Mouse (Mus musculus): ENCODE measurements around the gene Pitpnm3.

Gene Pitpnm3

GRCm38 (mm10) chr11:72050895-72051858 is 84.4 kb downstream of the Pitpnm3 start:
- DNase-seq (ENCODE audit: low spot score in 2 of 2), result no peak

GRCm38 (mm10) chr11:72050168-72050894 is 85.2 kb downstream of the Pitpnm3 start:
- DNase-seq (ENCODE audit: low spot score in 2 of 2), result no peak

GRCm38 (mm10) chr11:72049171-72049759 is 86.3 kb downstream of the Pitpnm3 start:
- no peak for DNase-seq (ENCODE audit: low spot score in 2 of 2)

- DNase-seq (ENCODE audit: low spot score in 2 of 2), result no peak
Measured at GRCm38 (mm10) chr11:72048730-72049129, 86.8 kb downstream of the Pitpnm3 start.

GRCm38 (mm10) chr11:72044231-72044630 is 91.3 kb downstream of the Pitpnm3 start:
- no peak for DNase-seq (ENCODE audit: low spot score in 2 of 2)

- DNase-seq (ENCODE audit: low spot score in 2 of 2), result no peak
Measured at GRCm38 (mm10) chr11:72042631-72043030, 92.9 kb downstream of the Pitpnm3 start.

- DNase-seq (ENCODE audit: low spot score in 2 of 2), result peak; percentile 58 to 63
Measured at GRCm38 (mm10) chr11:72041768-72042607, 93.6 kb downstream of the Pitpnm3 start, which contains the start of gene Pimreg. TSS of gene Pimreg (plus strand) at chr11:72042032.

- no peak for DNase-seq (ENCODE audit: low spot score in 2 of 2)
Measured at GRCm38 (mm10) chr11:72041290-72041767, 94.2 kb downstream of the Pitpnm3 start.

- no peak for DNase-seq (ENCODE audit: low spot score in 2 of 2)
Measured at GRCm38 (mm10) chr11:72039599-72040386, 95.8 kb downstream of the Pitpnm3 start.

- DNase-seq (ENCODE audit: low spot score in 2 of 2), result peak; percentile 32 to 52
Measured at GRCm38 (mm10) chr11:72037996-72038395, 97.6 kb downstream of the Pitpnm3 start.

GRCm38 (mm10) chr11:72037409-72037808 is 98.2 kb downstream of the Pitpnm3 start, which contains the start of gene Aipl1:
TSS of gene Aipl1 (minus strand) at chr11:72037509.
- DNase-seq (ENCODE audit: low spot score in 2 of 2), result no peak

- DNase-seq (ENCODE audit: low spot score in 2 of 2), result no peak
Measured at GRCm38 (mm10) chr11:72032589-72032988, 103.0 kb downstream of the Pitpnm3 start.

- DNase-seq (ENCODE audit: low spot score in 2 of 2), result no peak
Measured at GRCm38 (mm10) chr11:72032091-72032490, 103.5 kb downstream of the Pitpnm3 start.

- no peak for DNase-seq (ENCODE audit: low spot score in 2 of 2)
Measured at GRCm38 (mm10) chr11:72031353-72031752, 104.2 kb downstream of the Pitpnm3 start.

- no peak for DNase-seq (ENCODE audit: low spot score in 2 of 2)
Measured at GRCm38 (mm10) chr11:72029143-72029542, 106.4 kb downstream of the Pitpnm3 start.

GRCm38 (mm10) chr11:72027836-72028235 is 107.7 kb downstream of the Pitpnm3 start:
- DNase-seq (ENCODE audit: low spot score in 2 of 2), result no peak

- no peak for DNase-seq (ENCODE audit: low spot score in 2 of 2)
Measured at GRCm38 (mm10) chr11:72026516-72026915, 109.1 kb downstream of the Pitpnm3 start.

GRCm38 (mm10) chr11:72025843-72026242 is 109.7 kb downstream of the Pitpnm3 start:
- DNase-seq (ENCODE audit: low spot score in 2 of 2), result no peak

- peak in 1 of 2 experiments; percentile 18 for DNase-seq (ENCODE audit: low spot score in 2 of 2)
Measured at GRCm38 (mm10) chr11:72024193-72024781, 111.3 kb downstream of the Pitpnm3 start.

GRCm38 (mm10) chr11:72023581-72023980 is 112.0 kb downstream of the Pitpnm3 start:
- no peak for DNase-seq (ENCODE audit: low spot score in 2 of 2)
